Mouse (Mus musculus) heart, adult 8-10 months (tissue): Measurements from ENCODE around the gene Pdxk. TPM values are rescaled to one million over a fixed set of nuclear protein-coding genes. Genes with fewer than 3 reads are reported as not detected.

Experiments used
- microRNA-seq: library from miRNA; unstranded; fragments of <30 nt; microRNA quantifications from one replicate; pipeline ENCODE4 v1.2.0, GENCODE M21; 2022
- total RNA-seq, 4 experiments: library from RNA; stranded (reverse); gene quantifications; 2 replicates each; pipeline ENCODE4 v1.2.4; 2022

Pdxk gene
- total RNA-seq, 4 experiments from 2014 or later = 12.9 to 14.3 (median 13.4) TPM

Small RNAs within 50 kb of the gene (microRNA-seq; reads per million reads assigned to microRNA genes)
- not detected for gene Mir6410
- gene Mir6907 = 1.7 reads per million
- not detected for gene Mir6908

Other genes with a start within 250 kb of the Pdxk start
- gene Trappc10, start 220.3 kb downstream of the Pdxk start, total RNA-seq = 10 to 100 TPM; 43.6 to 62.3 (median 52.9) TPM
- 100 to 1,000 TPM; 206 to 254 (median 219) TPM for gene Agpat3, start 112.5 kb downstream of the Pdxk start, total RNA-seq
- 100 to 1,000 TPM in 2 of 4 experiments, 10 to 100 TPM in 2; 87.2 to 106 (median 96.3) TPM for gene Rrp1, start 51.9 kb downstream of the Pdxk start, total RNA-seq
- gene Cstb, start 39.3 kb downstream of the Pdxk start, total RNA-seq = 10 to 100 TPM; 16.4 to 26.2 (median 24.4) TPM
- gene Olfr1358, start 52.5 kb upstream of the Pdxk start, total RNA-seq = not detected
- 10 to 100 TPM; 37.2 to 42.0 (median 39.7) TPM for gene Ilvbl, start 109.4 kb upstream of the Pdxk start, total RNA-seq
- 10 to 100 TPM; 10.5 to 13.2 (median 12.2) TPM for gene Syde1, start 127.0 kb upstream of the Pdxk start, total RNA-seq
- gene Olfr1357, start 153.1 kb upstream of the Pdxk start, total RNA-seq = not detected